Mouse (Mus musculus) myocyte (in vitro differentiated cells): ENCODE results near the gene Prkag2. TPM values are rescaled to one million over a fixed set of nuclear protein-coding genes. Genes with fewer than 3 reads are reported as not detected.

Source experiments
- H3K27me3 ChIP-seq: one replicate; pipeline ENCODE4 v1.6.1; 2011; ENCODE audit not compliant: control insufficient read depth, insufficient read depth, insufficient read length
- H3K36me3 ChIP-seq: one replicate; pipeline ENCODE4 v1.6.1; 2011; ENCODE audit not compliant: control insufficient read depth, insufficient read depth
- H3K4me2 ChIP-seq: one replicate; pipeline ENCODE4 v1.6.1; 2011; ENCODE audit warnings: low read depth, control low read depth
- H3K4me3 ChIP-seq: one replicate; pipeline ENCODE4 v1.5.1; 2011; ENCODE audit warnings: mild to moderate bottlenecking, control low read depth, moderate library complexity
- H3K79me2 ChIP-seq: one replicate; pipeline ENCODE4 v1.6.1; 2011; ENCODE audit not compliant: control insufficient read depth, insufficient read depth
- H3ac ChIP-seq: one replicate; pipeline ENCODE4 v1.6.1; 2011; ENCODE audit not compliant: control insufficient read depth, insufficient read length
- CEBPB ChIP-seq: IDR thresholded peaks from 2 replicates; pipeline ENCODE4 v1.6.1; 2011; ENCODE audit warnings: mild to moderate bottlenecking, moderate library complexity; ENCODE audit not compliant: poor library complexity, insufficient read depth, severe bottlenecking
- E2F4 ChIP-seq: IDR thresholded peaks from one replicate; pipeline ENCODE4 v1.6.1; 2011; ENCODE audit warnings: mild to moderate bottlenecking, control low read depth, moderate library complexity; ENCODE audit not compliant: insufficient read depth
- MAX ChIP-seq: IDR thresholded peaks from one replicate; pipeline ENCODE4 v1.6.1; 2011; ENCODE audit warnings: low read depth, mild to moderate bottlenecking, control low read depth
- MYOD1 ChIP-seq, 3 experiments: IDR thresholded peaks; one replicate each; pipeline ENCODE4 v1.6.1; 2011; ENCODE audit warnings: control low read depth in 2 of 3, low read depth in 2 of 3, mild to moderate bottlenecking in 2 of 3, moderate library complexity in 1 of 3; ENCODE audit not compliant: insufficient read length in 2 of 3, control insufficient read depth in 1 of 3
- MYOG ChIP-seq, 3 experiments: IDR thresholded peaks; one replicate each; pipeline ENCODE4 v1.6.1; 2011; ENCODE audit warnings: control low read depth in 2 of 3, low read depth in 2 of 3, mild to moderate bottlenecking in 2 of 3; ENCODE audit not compliant: insufficient read length in 2 of 3, control insufficient read depth in 1 of 3, insufficient read depth in 1 of 3
- POLR2A ChIP-seq: IDR thresholded peaks from one replicate; pipeline ENCODE4 v1.6.1; 2011; ENCODE audit warnings: low read depth, mild to moderate bottlenecking, control low read depth, moderate library complexity; ENCODE audit not compliant: insufficient read length
- POLR2AphosphoS2 ChIP-seq: IDR thresholded peaks from one replicate; pipeline ENCODE4 v1.6.1; 2011; ENCODE audit warnings: low read depth, control low read depth; ENCODE audit not compliant: insufficient read length
- SRF ChIP-seq: IDR thresholded peaks from one replicate; pipeline ENCODE4 v1.6.1; 2011; ENCODE audit warnings: low read depth; ENCODE audit not compliant: control insufficient read depth, insufficient read length
- TCF12 ChIP-seq: IDR thresholded peaks from one replicate; pipeline ENCODE4 v1.6.1; 2011; ENCODE audit warnings: mild to moderate bottlenecking, control low read depth; ENCODE audit not compliant: poor library complexity, insufficient read depth, severe bottlenecking
- TCF3 ChIP-seq: IDR thresholded peaks from one replicate; pipeline ENCODE4 v1.6.1; 2011; ENCODE audit warnings: low read depth, control low read depth; ENCODE audit not compliant: insufficient read length
- USF1 ChIP-seq: IDR thresholded peaks from one replicate; pipeline ENCODE4 v1.6.1; 2011; ENCODE audit warnings: low read depth, mild to moderate bottlenecking, control low read depth, moderate library complexity
- polyA plus RNA-seq: library from polyadenylated mRNA; unstranded; fragments of >200 nt; fragmentation: generic; extraction: Trizol; gene quantifications from one replicate; pipeline ENCODE4 v1.2.1, GENCODE M21; 2012; ENCODE audit warnings: missing spikeins

The Prkag2 gene
- polyA plus RNA-seq, 1 experiment, result 5.8 TPM

- H3K79me2 ChIP-seq, result no peaks in the 10 kb centered on the region
- no peak overlapping the region for H3K4me2 ChIP-seq
- H3K4me3 ChIP-seq, result no peak overlapping the region
- no peak overlapping the region for H3ac ChIP-seq
- no peaks in the 10 kb centered on the region for H3K36me3 ChIP-seq
- peaks cover 35% of the 10 kb centered on the region for H3K27me3 ChIP-seq
- TF ChIP-seq MYOD1 (IDR thresholded peaks at IDR 0.05; ENCODE audit: control insufficient read depth in 1 of 3, insufficient read length in 2 of 3, low read depth in 2 of 3), result no peak
- TF ChIP-seq MYOG (IDR thresholded peaks at IDR 0.05; ENCODE audit: control insufficient read depth in 1 of 3, insufficient read depth in 1 of 3, insufficient read length in 2 of 3, low read depth in 2 of 3), result no peak
- TF ChIP-seq TCF3, result no peak
- TF ChIP-seq MAX, result no peak
- no peak for TF ChIP-seq POLR2A
Measured at GRCm38 (mm10) chr5:25064270-25065232, 35.9 kb downstream of the Prkag2 start.

GRCm38 (mm10) chr5:25062506-25063132 lies 37.8 kb downstream of the Prkag2 start:
- Histone ChIP-seq H3K79me2 (no peaks in the 10 kb centered on the region), H3K4me3 (no peak overlapping the region), H3K36me3 (no peaks in the 10 kb centered on the region), H3K27me3 (peaks cover 26% of the 10 kb centered on the region), H3K4me2 (no peak overlapping the region), H3ac (no peak overlapping the region)
- TF ChIP-seq USF1 (no peak), POLR2AphosphoS2 (no peak)

DNA sequence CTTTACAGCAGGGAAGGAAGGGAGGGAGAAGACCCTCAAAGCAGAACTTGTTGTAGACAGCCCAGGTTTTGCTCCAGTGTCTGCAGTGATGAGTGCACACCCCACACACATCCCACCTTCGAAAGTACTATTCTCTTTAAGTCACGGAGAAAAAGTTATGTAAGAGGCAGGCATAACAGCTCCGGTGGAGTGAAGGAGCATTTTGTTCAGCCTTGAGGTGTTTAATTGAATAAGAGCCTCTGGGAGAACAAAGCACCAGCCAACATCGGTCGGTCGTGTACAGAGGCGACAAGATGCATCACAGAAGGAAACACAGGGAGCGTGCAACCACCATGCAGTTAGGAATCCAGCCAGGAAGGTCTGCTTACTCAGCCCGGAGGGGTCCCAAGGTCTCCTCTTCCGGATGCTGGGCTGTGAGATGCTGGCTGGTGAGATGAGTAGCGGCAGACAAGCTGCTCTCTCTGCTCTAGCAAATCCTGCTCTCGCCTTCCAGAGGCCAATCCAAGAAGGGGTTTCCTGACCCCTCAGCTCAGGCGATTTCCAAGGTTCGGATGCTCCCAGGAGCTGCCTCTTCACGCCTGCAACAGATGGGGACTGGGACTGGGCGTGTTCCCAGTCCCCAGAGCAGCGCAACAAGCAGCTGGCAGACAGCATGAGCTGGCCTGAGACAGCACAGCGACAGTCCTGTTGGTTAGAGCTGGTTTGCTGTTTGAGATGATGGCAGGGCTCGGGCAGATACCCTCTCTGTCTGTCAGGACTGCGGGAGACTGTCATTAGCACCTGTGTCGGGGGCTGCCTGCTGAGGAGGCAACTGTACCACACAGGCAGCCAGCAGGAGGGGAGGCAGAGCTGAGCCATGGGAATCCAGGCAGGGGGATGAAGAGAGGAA lies 41.3 kb downstream of the Prkag2 start:
- peaks cover 14% of the 10 kb centered on the region for H3K27me3 ChIP-seq
- TF ChIP-seq MYOD1 (IDR thresholded peaks at IDR 0.05; ENCODE audit: control insufficient read depth in 1 of 3, insufficient read length in 2 of 3, low read depth in 2 of 3) (no peak), TCF12 (no peak), USF1 (no peak), POLR2A (no peak), MAX (no peak), SRF (no peak), TCF3 (no peak), E2F4 (no peak), MYOG (IDR thresholded peaks at IDR 0.05; ENCODE audit: control insufficient read depth in 1 of 3, insufficient read depth in 1 of 3, insufficient read length in 2 of 3, low read depth in 2 of 3) (no peak), CEBPB (no peak), POLR2AphosphoS2 (no peak)
- no peaks in the 10 kb centered on the region for H3K79me2 ChIP-seq
- H3ac ChIP-seq, result no peak overlapping the region
- no peak overlapping the region for H3K4me3 ChIP-seq
- no peaks in the 10 kb centered on the region for H3K36me3 ChIP-seq
- H3K4me2 ChIP-seq, result peak overlapping the region; percentile 12

DNA sequence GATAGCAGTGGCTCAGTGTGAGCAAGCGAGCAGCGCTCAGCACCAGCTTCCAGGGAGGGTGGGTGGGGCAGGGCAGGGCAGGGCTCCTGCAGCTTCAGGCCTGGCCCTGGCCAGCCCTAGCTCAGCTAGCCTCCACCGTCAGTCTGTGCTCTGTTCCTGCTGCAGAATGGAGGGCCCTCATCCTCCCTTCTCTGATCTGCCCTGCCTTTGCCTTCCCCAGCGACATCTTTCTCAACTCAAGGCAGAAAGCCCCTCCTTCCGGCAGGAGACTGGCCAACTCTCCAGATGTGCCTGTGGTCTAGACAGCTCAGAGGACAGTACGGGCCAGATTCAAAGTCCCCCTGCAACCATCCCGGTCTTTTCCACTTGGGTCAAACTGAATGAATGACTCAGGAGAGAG lies 42.0 kb downstream of the Prkag2 start:
- Histone ChIP-seq H3K4me2 (peak overlapping the region; percentile 12), H3K36me3 (no peaks in the 10 kb centered on the region), H3K79me2 (no peaks in the 10 kb centered on the region), H3K4me3 (no peak overlapping the region), H3K27me3 (peaks cover 8% of the 10 kb centered on the region), H3ac (no peak overlapping the region)
- no peak for TF ChIP-seq TCF3
- no peak for TF ChIP-seq POLR2AphosphoS2
- no peak for TF ChIP-seq MYOG (IDR thresholded peaks at IDR 0.05; ENCODE audit: control insufficient read depth in 1 of 3, insufficient read depth in 1 of 3, insufficient read length in 2 of 3, low read depth in 2 of 3)
- no peak for TF ChIP-seq SRF
- no peak for TF ChIP-seq MAX
- no peak for TF ChIP-seq CEBPB
- TF ChIP-seq E2F4, result no peak
- no peak for TF ChIP-seq USF1
- no peak for TF ChIP-seq MYOD1 (IDR thresholded peaks at IDR 0.05; ENCODE audit: control insufficient read depth in 1 of 3, insufficient read length in 2 of 3, low read depth in 2 of 3)
- no peak for TF ChIP-seq TCF12

GRCm38 (mm10) chr5:25055288-25055687 lies 45.2 kb downstream of the Prkag2 start:
- Histone ChIP-seq H3ac (no peak overlapping the region), H3K27me3 (no peaks in the 10 kb centered on the region), H3K36me3 (no peaks in the 10 kb centered on the region), H3K4me3 (no peak overlapping the region), H3K79me2 (no peaks in the 10 kb centered on the region), H3K4me2 (no peak overlapping the region)
- no peak for TF ChIP-seq MYOG (IDR thresholded peaks at IDR 0.05; ENCODE audit: control insufficient read depth in 1 of 3, insufficient read depth in 1 of 3, insufficient read length in 2 of 3, low read depth in 2 of 3)
- no peak for TF ChIP-seq USF1
